Mouse (Mus musculus) midbrain, embryonic 12.5 days (tissue): ENCODE measurements around the gene Flot2. TPM values are rescaled to one million over a fixed set of nuclear protein-coding genes. Genes with fewer than 3 reads are reported as not detected.
"Not testable (repeated sequence)": the region's sequence is repeated elsewhere in the genome, so short reads cannot be mapped to it uniquely, and the experiment has no call there.

Source experiments
- ATAC-seq: fragments of 200-750 bp; cut with Nextera tagmentation; 2 replicates; pipeline ENCODE4 v1.8.0; 2017; ENCODE audit warnings: low read depth, moderate TSS enrichment, moderate library complexity; ENCODE audit not compliant: low FRiP score
- H3K27ac ChIP-seq: fragments of 300-500 bp; sonication (generic); replicated peaks from 2 replicates; pipeline ENCODE4 v1.5.1; 2016; ENCODE audit warnings: mild to moderate bottlenecking
- H3K27me3 ChIP-seq: fragments of 300-500 bp; sonication (generic); 2 replicates; pipeline ENCODE4 v1.6.1; 2016; ENCODE audit warnings: mild to moderate bottlenecking
- H3K36me3 ChIP-seq: fragments of 300-500 bp; sonication (generic); 2 replicates; pipeline ENCODE4 v1.6.1; 2016
- H3K4me1 ChIP-seq: fragments of 300-500 bp; sonication (generic); 2 replicates; pipeline ENCODE4 v1.6.1; 2016
- H3K4me2 ChIP-seq: fragments of 300-500 bp; sonication (generic); replicated peaks from 2 replicates; pipeline ENCODE4 v1.6.1; 2016; ENCODE audit warnings: mild to moderate bottlenecking, moderate library complexity
- H3K4me3 ChIP-seq: fragments of 300-500 bp; sonication (generic); 2 replicates; pipeline ENCODE4 v1.5.1; 2016; ENCODE audit warnings: mild to moderate bottlenecking
- H3K9ac ChIP-seq: fragments of 300-500 bp; sonication (generic); replicated peaks from 2 replicates; pipeline ENCODE4 v1.6.1; 2016; ENCODE audit warnings: mild to moderate bottlenecking, moderate library complexity
- H3K9me3 ChIP-seq: fragments of 300-500 bp; sonication (generic); 2 replicates; pipeline ENCODE4 v1.6.1; 2016; ENCODE audit warnings: mild to moderate bottlenecking
- WGBS: fragments of 180-500 bp; shearing (Covaris S2); methylation state at CpG from one replicate; pipeline ENCODE4 v1.1.7; 2016; 5-methylcytosine and 5-hydroxymethylcytosine counted together
- polyA plus RNA-seq: library from polyadenylated mRNA; unstranded; fragments of >200 nt; fragmentation: Nextera tagmentation; extraction: Ambion mirVana; gene quantifications from 2 replicates; pipeline ENCODE4 v1.2.1, GENCODE M21; 2016

Gene Flot2
- polyA plus RNA-seq, 1 experiment from 2014 or later, result 67.0 TPM

DNA sequence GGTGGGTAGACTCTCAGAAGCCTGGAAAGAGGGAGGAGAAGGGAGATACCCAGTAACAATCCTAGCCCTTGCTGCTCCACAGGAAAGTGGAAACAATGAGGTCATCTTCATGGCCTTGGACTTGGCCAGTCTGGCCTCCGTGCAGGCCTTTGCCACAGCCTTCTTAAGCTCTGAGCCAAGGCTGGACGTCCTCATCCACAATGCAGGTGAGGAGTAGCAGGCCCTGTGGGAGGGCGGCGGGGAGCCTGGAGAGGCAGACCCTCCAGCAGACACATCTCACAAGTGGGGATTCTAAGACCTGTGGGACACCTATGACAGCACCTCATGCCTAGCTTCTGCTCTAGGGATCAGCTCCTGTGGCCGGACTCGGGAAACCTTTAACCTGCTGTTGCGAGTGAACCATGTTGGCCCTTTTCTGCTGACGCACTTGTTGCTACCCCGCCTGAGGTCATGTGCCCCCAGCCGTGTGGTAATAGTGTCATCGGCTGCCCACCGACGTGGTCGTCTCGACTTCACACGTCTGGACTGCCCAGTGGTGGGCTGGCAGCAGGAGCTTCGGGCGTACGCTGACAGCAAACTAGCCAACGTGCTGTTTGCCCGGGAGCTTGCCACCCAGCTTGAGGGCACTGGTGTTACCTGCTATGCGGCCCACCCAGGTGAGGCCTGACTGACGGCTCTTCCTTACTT lies 3.7 kb upstream of the Flot2 start:
- Histone ChIP-seq H3K4me2 (no peak overlapping the region), H3K9ac (no peak overlapping the region), H3K4me3 (no peak overlapping the region), H3K36me3 (peaks cover 16% of the 10 kb centered on the region), H3K27me3 (no peaks in the 10 kb centered on the region), H3K4me1 (peaks cover 29% of the 10 kb centered on the region), H3K27ac (no peak overlapping the region), H3K9me3 (no peaks in the 10 kb centered on the region)
- 94% methylated on average over 23 of the region's 23 CpGs for WGBS
- no peak for ATAC-seq

DNA sequence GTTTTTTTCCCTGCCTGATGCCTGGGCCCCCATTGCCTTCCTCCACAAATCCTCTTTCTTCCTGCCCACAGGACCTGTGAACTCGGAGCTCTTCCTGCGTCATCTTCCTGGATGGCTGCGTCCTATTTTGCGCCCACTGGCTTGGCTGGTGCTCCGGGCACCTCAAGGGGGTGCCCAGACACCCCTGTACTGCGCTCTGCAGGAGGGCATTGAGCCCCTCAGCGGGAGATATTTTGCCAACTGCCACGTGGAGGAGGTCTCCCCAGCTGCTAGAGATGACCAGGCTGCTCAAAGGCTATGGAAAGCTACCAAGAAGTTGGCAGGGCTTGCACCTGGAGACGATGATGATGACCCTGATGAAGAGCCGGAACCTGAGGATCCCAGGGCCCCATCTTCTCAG lies 940 bp upstream of the Flot2 start:
- Histone ChIP-seq H3K36me3 (peaks cover 17% of the 10 kb centered on the region), H3K4me1 (peaks cover 28% of the 10 kb centered on the region), H3K4me3 (no peak overlapping the region), H3K4me2 (no peak overlapping the region), H3K9ac (no peak overlapping the region), H3K9me3 (no peaks in the 10 kb centered on the region), H3K27me3 (no peaks in the 10 kb centered on the region), H3K27ac (no peak overlapping the region)
- 83% methylated on average over 10 of the region's 10 CpGs for WGBS
- no peak for ATAC-seq

DNA sequence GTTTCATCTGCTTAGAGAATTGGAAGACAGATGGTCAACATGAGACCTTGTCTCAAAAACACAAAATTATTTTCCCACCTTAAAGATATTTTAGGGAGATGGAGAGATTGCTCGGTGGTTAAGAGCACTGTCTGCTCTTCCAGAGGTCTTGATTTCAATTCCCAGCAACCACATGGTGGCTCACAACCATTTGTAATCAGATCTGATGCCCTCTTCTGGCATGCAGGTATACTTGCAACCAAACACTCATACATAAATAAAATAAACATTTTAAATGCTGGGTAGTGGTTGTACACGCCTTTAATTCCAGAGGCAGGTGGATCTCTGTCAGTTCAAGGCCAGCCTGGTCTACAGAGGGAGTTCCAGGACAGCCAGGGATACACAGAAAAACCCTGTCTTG lies 3.1 kb downstream of the Flot2 start:
- Histone ChIP-seq H3K4me3 (no peak overlapping the region), H3K4me1 (peaks cover 19% of the 10 kb centered on the region), H3K9me3 (no peaks in the 10 kb centered on the region), H3K4me2 (no peak overlapping the region), H3K9ac (no peak overlapping the region), H3K36me3 (peaks cover 20% of the 10 kb centered on the region; the same call in 1 of the 2 replicates), H3K27me3 (no peaks in the 10 kb centered on the region), H3K27ac (no peak overlapping the region)
- WGBS, result 89% methylated on average over 2 of the region's 2 CpGs
- ATAC-seq, result no peak

DNA sequence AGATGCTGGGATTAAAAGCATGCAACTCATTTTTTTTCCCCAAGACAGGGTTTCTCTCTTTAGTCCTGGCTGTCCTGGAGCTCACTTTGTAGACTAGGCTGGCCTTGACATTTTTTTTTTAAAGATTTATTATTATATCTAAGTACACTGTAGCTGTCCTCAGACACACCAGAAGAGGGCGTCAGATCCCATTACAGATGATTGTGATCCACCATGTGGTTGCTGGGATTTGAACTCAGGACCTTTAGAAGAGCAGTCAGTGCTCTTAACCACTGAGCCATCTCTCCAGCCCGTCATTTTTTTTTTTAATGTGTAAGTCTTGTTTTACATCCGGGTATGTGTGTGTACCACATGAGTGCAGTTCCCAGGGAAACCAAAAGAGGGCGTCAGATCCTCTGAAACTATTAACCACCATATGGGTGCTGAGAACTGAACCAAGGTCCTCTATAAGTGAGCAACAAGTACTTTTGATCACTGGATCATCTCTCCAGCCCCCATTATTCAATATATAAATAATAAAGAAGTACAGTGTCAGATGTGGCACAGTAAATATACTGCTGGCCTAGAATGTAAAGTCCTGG lies 4.6 kb downstream of the Flot2 start:
- 95% methylated on average over 4 of the region's 4 CpGs for WGBS
- not testable (repeated sequence) for H3K9me3 ChIP-seq, H3K4me2 ChIP-seq, H3K4me3 ChIP-seq, ATAC-seq, H3K9ac ChIP-seq, H3K27ac ChIP-seq, H3K27me3 ChIP-seq
- Histone ChIP-seq H3K4me1 (peaks cover 16% of the 10 kb centered on the region), H3K36me3 (peaks cover 27% of the 10 kb centered on the region; the same call in 1 of the 2 replicates)

DNA sequence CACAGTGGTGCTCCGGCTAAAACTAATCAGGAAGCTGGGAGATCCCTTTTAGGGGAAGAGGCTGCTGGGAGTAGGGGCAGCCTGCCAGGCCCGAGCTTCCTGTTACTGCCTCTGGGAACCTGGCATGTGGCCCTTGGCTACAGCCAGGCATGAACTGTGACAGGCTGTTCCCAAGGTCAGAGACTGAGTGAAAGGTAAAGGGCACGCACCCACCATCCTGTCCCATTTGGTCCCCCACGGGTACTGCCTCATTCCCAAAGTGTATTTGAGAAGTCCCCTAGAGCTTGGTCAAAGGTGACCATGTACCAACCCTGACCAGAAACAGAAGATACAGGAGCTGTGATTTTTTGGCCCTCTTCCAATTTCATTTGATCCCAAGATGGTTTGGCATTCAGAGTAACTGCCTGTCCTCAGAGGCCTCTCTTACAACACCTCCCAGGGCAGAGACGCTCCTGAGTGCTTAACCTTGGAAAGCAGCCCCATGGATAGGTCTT lies 7.1 kb downstream of the Flot2 start:
- no peaks in the 10 kb centered on the region for H3K4me1 ChIP-seq
- no peak overlapping the region for H3K27ac ChIP-seq
- 90% methylated on average over 5 of the region's 5 CpGs for WGBS
- no peaks in the 10 kb centered on the region for H3K9me3 ChIP-seq
- no peak overlapping the region for H3K4me2 ChIP-seq
- no peak for ATAC-seq
- no peak overlapping the region for H3K4me3 ChIP-seq
- peaks cover 34% of the 10 kb centered on the region; the same call in 1 of the 2 replicates for H3K36me3 ChIP-seq
- H3K27me3 ChIP-seq, result no peaks in the 10 kb centered on the region
- H3K9ac ChIP-seq, result no peak overlapping the region

DNA sequence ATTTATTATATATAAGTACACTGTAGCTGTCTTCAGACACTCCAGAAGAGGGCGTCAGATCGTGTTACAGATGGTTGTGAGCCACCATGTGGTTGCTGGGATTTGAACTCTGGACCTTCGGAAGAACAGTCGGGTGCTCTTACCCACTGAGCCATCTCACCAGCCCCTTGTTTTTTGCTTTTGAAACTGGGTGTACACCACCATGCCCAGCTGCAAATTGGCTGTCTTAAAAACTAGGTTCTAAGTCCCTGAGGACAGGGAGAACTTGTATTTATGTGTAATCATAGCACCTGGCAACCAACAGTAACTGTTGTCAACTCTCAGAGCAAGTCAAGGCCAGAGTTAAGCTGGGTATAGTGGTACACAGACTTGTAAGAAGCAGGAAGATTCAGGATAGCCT lies 10.9 kb downstream of the Flot2 start:
- WGBS, result 94% methylated on average over 4 of the region's 4 CpGs
- ATAC-seq, result not testable (repeated sequence)

DNA sequence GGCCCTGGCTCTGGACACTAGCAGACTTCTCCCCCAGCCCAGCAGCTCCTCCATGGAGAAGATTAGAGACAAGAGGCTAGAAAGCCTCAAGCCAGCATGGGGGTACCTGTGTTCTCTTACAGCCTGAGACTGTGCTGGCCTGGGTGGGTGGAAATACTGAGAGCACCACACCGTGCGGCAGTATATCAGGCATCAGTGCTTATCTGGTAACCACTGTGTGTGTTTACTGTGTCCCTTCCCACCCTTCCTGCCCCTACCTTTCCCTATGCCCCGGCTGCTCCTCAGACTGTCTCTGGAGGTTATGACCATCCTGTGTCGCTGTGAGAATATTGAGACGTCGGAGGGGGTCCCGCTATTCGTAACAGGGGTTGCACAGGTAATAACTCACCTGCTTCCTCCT lies 15.3 kb downstream of the Flot2 start:
- Histone ChIP-seq H3K4me3 (no peak overlapping the region), H3K27me3 (no peaks in the 10 kb centered on the region), H3K9me3 (no peaks in the 10 kb centered on the region), H3K4me1 (no peaks in the 10 kb centered on the region), H3K27ac (no peak overlapping the region), H3K9ac (no peak overlapping the region), H3K4me2 (no peak overlapping the region), H3K36me3 (peaks cover 60% of the 10 kb centered on the region)
- WGBS, result 95% methylated on average over 8 of the region's 8 CpGs
- ATAC-seq, result no peak

More for the DNA sequence above, 10.9 kb downstream of the Flot2 start:
- H3K4me1 ChIP-seq, H3K4me3 ChIP-seq, H3K9ac ChIP-seq, H3K27me3 ChIP-seq, H3K4me2 ChIP-seq, H3K9me3 ChIP-seq, H3K27ac ChIP-seq: not testable (repeated sequence)
- H3K36me3 ChIP-seq, result peaks cover 31% of the 10 kb centered on the region

DNA sequence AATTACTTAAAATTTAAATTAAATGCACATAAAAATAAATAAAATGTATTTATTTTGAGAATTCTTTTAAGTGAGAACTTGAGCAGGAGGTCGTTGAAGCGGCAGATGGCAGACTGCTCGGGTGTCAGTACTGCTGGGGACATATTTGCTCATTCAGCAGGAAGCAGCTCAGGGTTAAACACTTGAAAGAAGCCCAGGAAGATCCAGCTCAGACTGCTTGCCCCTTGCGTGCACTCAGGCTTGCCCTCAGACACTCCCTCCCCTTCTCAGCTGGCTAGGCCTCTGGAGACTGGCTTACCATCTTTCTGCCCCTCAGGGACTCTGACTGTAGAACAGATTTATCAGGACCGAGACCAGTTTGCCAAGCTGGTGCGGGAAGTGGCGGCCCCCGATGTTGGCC lies 19.2 kb downstream of the Flot2 start:
- Histone ChIP-seq H3K4me2 (no peak overlapping the region), H3K27me3 (no peaks in the 10 kb centered on the region), H3K9ac (no peak overlapping the region), H3K4me3 (no peak overlapping the region), H3K9me3 (no peaks in the 10 kb centered on the region), H3K27ac (no peak overlapping the region), H3K36me3 (peaks cover 69% of the 10 kb centered on the region), H3K4me1 (0 out of 2 replicates have a peak, but pooled peaks cover 2% of the 10 kb centered on the region)
- 76% methylated on average over 8 of the region's 8 CpGs for WGBS
- ATAC-seq, result no peak

DNA sequence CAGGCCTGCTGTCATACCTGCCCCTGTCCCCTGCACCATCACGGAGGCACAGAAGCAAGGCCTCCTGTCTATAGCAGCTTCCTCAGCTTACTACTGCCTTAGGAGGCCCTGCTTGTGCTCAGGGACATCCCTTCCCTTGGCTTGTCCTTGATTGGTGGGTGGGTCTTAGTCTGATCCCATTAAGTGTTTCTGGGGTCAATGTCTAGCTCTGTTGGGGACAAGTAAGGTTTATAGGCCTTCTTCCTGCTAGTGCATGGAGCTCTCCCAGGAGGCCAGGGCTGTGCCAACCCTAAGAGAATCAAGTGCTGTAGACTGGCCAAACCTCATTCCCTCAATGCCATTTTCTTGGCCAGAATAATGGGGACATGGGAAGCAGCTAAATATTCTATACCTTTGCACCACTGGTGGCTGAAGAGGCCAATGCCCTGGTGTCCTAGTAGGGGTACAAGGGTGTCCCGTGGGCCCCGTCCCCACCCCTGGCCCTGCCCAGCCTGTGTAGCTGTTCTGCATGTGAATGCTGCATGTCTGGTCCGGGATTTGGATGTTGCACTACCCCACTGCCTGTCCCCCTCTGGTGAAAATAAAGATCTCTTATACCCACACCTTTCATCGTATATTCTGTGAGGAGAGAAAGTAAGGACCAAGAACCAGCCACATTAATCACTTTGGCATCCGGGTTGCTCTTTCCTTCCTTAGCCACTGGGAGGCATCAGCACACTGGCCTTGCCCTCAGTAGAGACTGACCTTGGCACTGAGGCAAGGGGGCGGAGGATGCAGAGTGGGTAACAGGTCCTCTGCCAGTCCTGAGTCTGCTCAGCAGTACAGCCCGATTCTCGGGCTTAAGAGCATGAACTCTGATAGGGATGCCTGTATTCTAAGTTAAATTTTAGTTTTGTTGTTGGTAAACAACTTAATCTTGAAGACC lies 22.4 kb downstream of the Flot2 start:
- ATAC-seq, result no peak
- Histone ChIP-seq H3K36me3 (peaks cover 47% of the 10 kb centered on the region), H3K27ac (no peak overlapping the region)

DNA sequence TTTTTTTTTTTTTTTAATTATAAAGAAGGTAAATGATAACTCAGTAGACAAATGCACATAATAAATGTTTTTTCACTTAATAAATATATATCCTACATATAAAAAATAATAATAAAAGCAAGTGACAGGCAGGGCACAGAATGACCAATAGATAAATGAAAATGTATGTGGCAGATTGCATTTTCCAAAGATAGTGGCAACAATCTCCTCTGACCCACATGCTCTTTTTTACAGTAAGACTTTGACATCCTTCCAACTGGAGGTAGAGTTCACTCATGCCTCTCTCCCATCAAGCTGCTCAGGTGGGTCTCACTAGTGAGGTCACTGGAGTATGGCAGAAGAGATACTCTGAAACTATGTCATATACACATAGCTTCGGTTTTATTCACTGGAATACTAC lies 24.8 kb downstream of the Flot2 start:
- no peak overlapping the region for H3K4me2 ChIP-seq
- peaks cover 26% of the 10 kb centered on the region for H3K36me3 ChIP-seq
- no peak overlapping the region for H3K4me3 ChIP-seq
- no peak for ATAC-seq
- WGBS, result 84% methylated on average over 1 of the region's 1 CpGs
- H3K27me3 ChIP-seq, result no peaks in the 10 kb centered on the region
- H3K4me1 ChIP-seq, result 0 out of 2 replicates have a peak, but pooled peaks cover 4% of the 10 kb centered on the region
- H3K27ac ChIP-seq, result no peak overlapping the region
- no peaks in the 10 kb centered on the region for H3K9me3 ChIP-seq
- no peak overlapping the region for H3K9ac ChIP-seq

More for the DNA sequence above, 22.4 kb downstream of the Flot2 start:
- Histone ChIP-seq H3K9me3 (no peaks in the 10 kb centered on the region), H3K4me1 (0 out of 2 replicates have a peak, but pooled peaks cover 4% of the 10 kb centered on the region), H3K9ac (no peak overlapping the region), H3K4me2 (no peak overlapping the region), H3K4me3 (no peak overlapping the region), H3K27me3 (no peaks in the 10 kb centered on the region)
- WGBS, result 65% methylated on average over 9 of the region's 9 CpGs

DNA sequence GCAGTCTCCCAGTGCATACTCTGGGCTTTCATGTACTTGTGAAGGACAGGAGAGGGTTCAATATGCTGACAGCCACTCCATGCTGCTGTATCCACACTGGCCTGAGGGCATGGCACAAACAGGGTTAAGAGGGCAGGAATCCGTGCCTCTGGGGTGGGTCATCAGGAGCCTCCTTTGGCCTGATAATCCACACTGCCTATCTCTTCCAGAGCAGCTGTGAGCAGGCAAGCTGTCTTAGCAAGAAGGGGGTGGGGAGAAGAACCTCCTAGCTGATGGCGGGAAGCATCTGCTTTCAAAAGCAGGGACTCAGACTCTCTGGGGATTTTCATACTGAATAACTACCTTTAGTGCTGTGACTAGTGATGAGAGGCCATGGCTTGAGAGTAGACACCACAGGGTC lies 28.2 kb downstream of the Flot2 start:
- Histone ChIP-seq H3K27me3 (no peaks in the 10 kb centered on the region), H3K4me2 (no peak overlapping the region), H3K36me3 (no peaks in the 10 kb centered on the region), H3K27ac (no peak overlapping the region), H3K9ac (no peak overlapping the region), H3K4me3 (no peak overlapping the region), H3K9me3 (no peaks in the 10 kb centered on the region), H3K4me1 (0 out of 2 replicates have a peak, but pooled peaks cover 4% of the 10 kb centered on the region)
- WGBS, result 47% methylated on average over 2 of the region's 2 CpGs
- ATAC-seq, result no peak

DNA sequence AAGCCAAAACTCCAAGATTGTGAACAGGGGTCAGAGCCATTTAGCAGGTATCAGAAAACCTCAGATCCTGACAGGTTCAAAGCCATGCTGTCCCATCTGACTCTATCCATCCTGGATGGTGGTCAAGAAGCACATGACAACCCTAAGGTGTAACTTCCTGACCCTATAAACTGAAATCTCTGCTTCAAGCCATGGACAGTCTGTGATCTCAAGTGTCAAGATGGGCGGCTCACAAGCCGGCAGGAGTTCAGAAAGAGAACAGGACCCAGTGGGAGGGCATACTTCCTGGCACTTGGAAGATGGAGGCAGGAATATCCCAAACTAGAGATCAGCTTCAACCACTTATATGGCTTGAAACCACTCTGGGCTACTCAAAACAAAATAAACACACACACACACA lies 28.9 kb downstream of the Flot2 start:
- H3K27me3 ChIP-seq, result no peaks in the 10 kb centered on the region
- 65% methylated on average over 2 of the region's 2 CpGs for WGBS
- H3K4me2 ChIP-seq, result no peak overlapping the region

More for the DNA sequence above, 28.9 kb downstream of the Flot2 start:
- Histone ChIP-seq H3K9me3 (no peaks in the 10 kb centered on the region), H3K4me3 (no peak overlapping the region), H3K4me1 (0 out of 2 replicates have a peak, but pooled peaks cover 4% of the 10 kb centered on the region), H3K36me3 (peaks cover 3% of the 10 kb centered on the region; the same call in 1 of the 2 replicates), H3K27ac (no peak overlapping the region), H3K9ac (no peak overlapping the region)
- ATAC-seq, result no peak
